Mouse (Mus musculus): ENCODE data around the gene Exosc8. TPM values are rescaled to one million over a fixed set of nuclear protein-coding genes. Genes with fewer than 3 reads are reported as not detected.

Exosc8 gene
- total RNA-seq, 2 experiments from 2014 or later, result 219 to 254 TPM

GRCm38 (mm10) chr3:54685202-54685601, 50.0 kb downstream of the Exosc8 start:
- no peak for ATAC-seq (replicated peaks; ENCODE audit: poor library complexity)

DNA sequence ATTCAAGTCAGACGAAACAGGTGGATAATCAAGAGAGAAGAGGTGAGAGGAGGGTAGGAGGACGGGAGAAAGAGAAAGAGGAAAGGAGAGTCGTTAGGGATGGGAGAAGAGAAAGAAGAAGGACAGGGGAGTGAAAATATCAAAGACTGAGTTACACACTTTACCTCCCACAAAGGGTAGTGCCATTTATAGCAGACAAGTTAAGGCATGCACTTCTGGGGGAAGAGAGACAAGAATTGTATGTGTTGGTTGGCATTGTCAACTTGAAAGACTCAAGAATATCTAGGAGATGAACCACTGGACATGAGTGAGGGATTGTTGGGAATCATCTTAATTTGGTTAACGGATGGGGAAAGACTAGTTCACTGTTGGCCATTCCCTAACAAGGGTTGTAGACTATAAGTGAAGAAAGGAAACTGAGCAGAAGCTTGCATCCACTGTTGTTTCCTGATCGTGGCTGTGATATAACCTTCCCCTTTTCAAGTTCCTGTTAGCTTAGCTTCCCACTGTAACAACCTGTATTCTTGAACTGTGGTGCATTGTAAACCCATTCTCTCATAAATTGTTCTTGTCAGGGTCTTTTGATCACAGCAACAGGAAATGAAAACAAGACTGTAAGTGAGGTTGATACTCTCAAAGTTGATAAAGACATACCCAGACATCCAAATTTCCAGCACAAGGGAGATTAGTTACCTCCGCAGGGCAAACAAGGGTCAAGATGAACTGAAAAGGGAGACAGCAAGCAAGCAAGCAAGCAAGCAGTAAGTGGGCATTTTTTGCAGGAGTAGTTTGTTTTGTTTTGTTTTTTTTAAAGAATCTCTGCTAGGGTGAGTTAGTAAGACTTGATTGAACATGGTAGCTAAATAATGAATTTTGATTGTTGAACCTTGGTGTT, 53.6 kb downstream of the Exosc8 start:
- peak; percentile 91 for ATAC-seq (replicated peaks; ENCODE audit: poor library complexity)

Other genes starting within 250 kb of the Exosc8 start
- 92.6 and 93.8 TPM in 2 replicates for gene Supt20, start 42.6 kb downstream of the Exosc8 start, total RNA-seq (2015)
- 47.4 and 84.9 TPM in 2 replicates for gene Supt20, start 42.6 kb downstream of the Exosc8 start, total RNA-seq (2017)
- gene Gm21958, start 21.0 kb downstream of the Exosc8 start, total RNA-seq (2015), result not detected in 2 replicates
- not detected in 2 replicates for gene Gm21958, start 21.0 kb downstream of the Exosc8 start, total RNA-seq (2017)
- gene Alg5, start 146 bp upstream of the Exosc8 start, total RNA-seq (2015), result 55.8 and 67.4 TPM in 2 replicates
- gene Alg5, start 146 bp upstream of the Exosc8 start, total RNA-seq (2017), result 42.0 and 42.3 TPM in 2 replicates
- not detected in 2 replicates for gene Smad9, start 20.2 kb upstream of the Exosc8 start, total RNA-seq (2015)
- gene Smad9, start 20.2 kb upstream of the Exosc8 start, total RNA-seq (2017), result not detected in 2 replicates
- gene Rfxap, start 72.4 kb upstream of the Exosc8 start, total RNA-seq (2015), result 39.8 and 44.5 TPM in 2 replicates
- gene Rfxap, start 72.4 kb upstream of the Exosc8 start, total RNA-seq (2017), result 50.5 and 51.6 TPM in 2 replicates
- not detected in 2 replicates for gene Sertm1, start 180.5 kb upstream of the Exosc8 start, total RNA-seq (2015)
- not detected in 2 replicates for gene Sertm1, start 180.5 kb upstream of the Exosc8 start, total RNA-seq (2017)

Measured in megakaryocyte progenitor cell, adult 5-6 weeks (primary cell).